Mouse (Mus musculus): Measurements from ENCODE around the gene Cpsf7. TPM values are rescaled to one million over a fixed set of nuclear protein-coding genes. Genes with fewer than 3 reads are reported as not detected.

Gene Cpsf7
- total RNA-seq (2012; rRNA removed) (36.2 and 36.9 TPM in 2 replicates), polyA plus RNA-seq (2012; ENCODE audit: insufficient read depth in 1 of 2, insufficient read length in 2 of 2, low read depth in 1 of 2, low replicate concordance in 2 of 2, missing spikeins in 1 of 2) (100 to 1,000 TPM in 1 of 2 experiments, 10 to 100 TPM in 1; 69.8 to 183 TPM)

DNA sequence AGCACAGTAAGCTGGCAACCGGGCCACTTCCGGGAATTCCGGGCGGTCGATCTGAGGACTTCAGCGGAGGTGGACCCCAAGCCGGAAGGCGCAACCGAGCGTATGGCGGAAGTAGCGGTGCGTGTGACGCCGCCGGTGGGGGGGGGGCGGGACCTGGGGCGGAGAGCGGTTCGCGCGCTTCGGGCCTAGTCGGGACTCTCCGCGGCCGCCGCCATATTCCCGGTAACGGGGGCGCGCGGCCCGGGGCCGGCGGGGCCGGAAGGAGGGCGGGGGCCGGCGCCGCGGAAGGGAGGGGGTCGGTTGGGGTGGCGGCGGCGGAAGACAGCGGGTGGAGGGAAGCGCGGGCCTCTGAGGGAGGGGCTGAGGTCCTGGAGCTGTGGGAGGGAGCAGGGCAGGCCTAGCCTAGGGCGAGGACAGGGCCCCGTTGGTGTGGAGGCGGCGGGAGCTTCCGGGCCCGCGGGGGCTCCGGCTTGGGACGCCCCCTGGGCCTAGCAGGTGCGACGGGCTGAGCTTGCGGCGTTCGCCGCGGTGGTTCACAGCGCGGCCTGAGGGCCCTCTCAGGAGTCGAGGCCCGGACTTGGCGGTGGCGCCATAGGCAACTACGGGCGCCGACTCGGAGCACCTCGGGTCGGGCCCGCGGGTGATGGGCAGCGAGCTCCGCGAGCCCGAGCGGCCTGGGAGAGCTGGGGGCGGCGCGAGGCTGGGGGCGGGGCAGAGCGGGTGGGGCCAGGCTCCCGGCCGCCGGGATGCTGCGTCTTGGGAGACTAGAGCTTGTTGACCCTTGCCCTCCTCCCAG, at the start of gene Cpsf7:
Cpsf7 (plus strand) TSS at position 161 of the 796 bp plus-strand sequence.
- 0 out of 2 replicates have a peak, but pooled peaks have one; percentile 19 for TF ChIP-seq NRF1 (IDR thresholded peaks at IDR 0.05; ENCODE audit: insufficient read depth, low read depth, low read length, poor library complexity, severe bottlenecking)
- peak; percentile 60 for TF ChIP-seq NELFE (IDR thresholded peaks at IDR 0.05; ENCODE audit: low read depth, low read length)
- TF ChIP-seq POLR2AphosphoS5 (IDR thresholded peaks at IDR 0.05; ENCODE audit: borderline replicate concordance, low read depth, low read length): no peak
- peak; percentile 99 for TF ChIP-seq ELF1 (IDR thresholded peaks at IDR 0.05; ENCODE audit: low read depth, low read length)
- TF ChIP-seq ETS1 (IDR thresholded peaks at IDR 0.05; ENCODE audit: low read depth, low read length): peak; percentile 64
- TF ChIP-seq MEF2A (IDR thresholded peaks at IDR 0.05; ENCODE audit: extremely low read depth, insufficient replicate concordance, low read depth, low read length, poor library complexity, severe bottlenecking): peak; percentile 62; the same call in 1 of the 2 replicates
- TF ChIP-seq ZNF384 (IDR thresholded peaks at IDR 0.05; ENCODE audit: low read depth, low read length): no peak
- TF ChIP-seq ZMIZ1 (IDR thresholded peaks at IDR 0.05; ENCODE audit: low read depth, low read length): peak; percentile 93
- TF ChIP-seq TCF12 (IDR thresholded peaks at IDR 0.05; ENCODE audit: low read depth, low read length): peak; percentile 76
- TF ChIP-seq POLR2AphosphoS2 (IDR thresholded peaks at IDR 0.05; ENCODE audit: low read length): peak; percentile 93; the same call in 1 of the 2 replicates
- TF ChIP-seq POLR2A (IDR thresholded peaks at IDR 0.05; ENCODE audit: control insufficient read depth in 1 of 2, insufficient read depth in 1 of 2, low read depth in 1 of 2, low read length in 2 of 2, poor library complexity in 1 of 2): peak; percentile 72 to 91
- TF ChIP-seq MYC (IDR thresholded peaks at IDR 0.05; ENCODE audit: low read depth, low read length): no peak
- peak; percentile 87 for TF ChIP-seq MAZ (IDR thresholded peaks at IDR 0.05; ENCODE audit: low read depth, low read length)
- peak; percentile 57; the same call in 1 of the 2 replicates for TF ChIP-seq USF1 (IDR thresholded peaks at IDR 0.05; ENCODE audit: low read depth, low read length)
- peak; percentile 63; the same call in 1 of the 2 replicates for TF ChIP-seq KAT2A (conservative IDR thresholded peaks at IDR 0.05; ENCODE audit: low read depth, low read length)
- TF ChIP-seq GATA1 (IDR thresholded peaks at IDR 0.05; ENCODE audit: low read depth, low read length): no peak
- TF ChIP-seq HCFC1 (IDR thresholded peaks at IDR 0.05; ENCODE audit: low read depth, low read length): peak; percentile 87
- TF ChIP-seq TBP (IDR thresholded peaks at IDR 0.05; ENCODE audit: low read depth, low read length): peak; percentile 77
- H3K9ac ChIP-seq (ENCODE audit: control insufficient read depth, low read depth, low read length, poor library complexity, severe bottlenecking): peak within 1 kb of the TSS; percentile 99
- peaks cover 54% of the 10 kb centered on the region for H3K79me2 ChIP-seq (ENCODE audit: control insufficient read depth, insufficient read depth, low read length, poor library complexity)
- H3K4me3 ChIP-seq (ENCODE audit: control insufficient read depth in 1 of 2, insufficient read depth in 1 of 2, low read depth in 2 of 2, low read length in 2 of 2): peak within 1 kb of the TSS; percentile 92 to 96
- peaks cover 17 to 23% of the 10 kb centered on the region in 2 experiments for H3K4me1 ChIP-seq (ENCODE audit: control insufficient read depth in 1 of 2, insufficient read depth in 2 of 2, low read length in 2 of 2)
- peak; percentile 99 for DNase-seq (ENCODE audit: low read depth, low spot score)
- H3K9me3 ChIP-seq (replicated peaks; ENCODE audit: insufficient read depth, low read length): no peaks in the 10 kb centered on the region
- H3K27me3 ChIP-seq (ENCODE audit: control insufficient read depth in 1 of 2, insufficient read depth in 2 of 2, low read length in 2 of 2): no peaks in the 10 kb centered on the region
- H3K36me3 ChIP-seq (ENCODE audit: control insufficient read depth in 1 of 2, insufficient read depth in 2 of 2, low read length in 2 of 2): peaks cover 18 to 43% of the 10 kb centered on the region in 2 experiments
- peak within 1 kb of the TSS; percentile 94 for H3K27ac ChIP-seq (ENCODE audit: control insufficient read depth, low read depth, low read length)

Measured in MEL (cell line).